Mouse (Mus musculus): ENCODE results near the gene Gabrb2.

DNA sequence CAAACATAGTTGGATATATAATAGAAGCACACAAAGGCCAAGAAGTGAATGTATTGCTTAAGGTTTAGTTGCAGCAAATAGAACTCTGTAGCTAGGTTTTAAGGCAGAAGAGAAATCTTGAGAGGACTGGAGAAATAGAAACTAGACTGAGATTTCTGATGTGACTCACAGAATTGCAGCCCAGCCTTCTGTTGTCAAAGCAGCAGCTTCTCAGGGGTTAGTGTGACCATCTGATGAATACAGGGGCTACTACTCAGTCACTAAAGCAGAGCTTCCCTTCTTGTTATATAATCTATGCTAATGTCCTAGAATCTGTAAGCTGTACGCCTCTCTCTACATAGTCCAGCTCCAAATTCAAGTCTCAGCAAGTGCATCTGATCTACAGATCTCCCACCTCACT, 116.3 kb downstream of the Gabrb2 start:
- TF ChIP-seq CTCF (conservative IDR thresholded peaks at IDR 0.05; ENCODE audit: low read length) = no peak
- TF ChIP-seq POU5F1 (IDR thresholded peaks at IDR 0.05; ENCODE audit: borderline replicate concordance, low read length) = no peak
- TF ChIP-seq NANOG (IDR thresholded peaks at IDR 0.05; ENCODE audit: borderline replicate concordance, low read length) = no peak
